Mouse (Mus musculus) cerebellum, adult 2 months (tissue): ENCODE measurements around the gene Lrmda. TPM values are rescaled to one million over a fixed set of nuclear protein-coding genes. Genes with fewer than 3 reads are reported as not detected.

Experiments
- DNase-seq, 2 experiments: peaks; one replicate each; pipeline ENCODE4 v3.0.0; 2021
- H3K27ac ChIP-seq: fragments of 200-500 bp; 2 replicates; pipeline ENCODE4 v1.5.1; 2012; ENCODE audit warnings: low read length, control low read depth, inconsistent platforms; ENCODE audit not compliant: insufficient read depth
- H3K27me3 ChIP-seq: fragments of 200-500 bp; 2 replicates; pipeline ENCODE4 v1.6.1; 2012; ENCODE audit warnings: inconsistent platforms, mild to moderate bottlenecking, low read length, moderate library complexity; ENCODE audit not compliant: control insufficient read depth, insufficient read depth
- H3K4me1 ChIP-seq: fragments of 200-500 bp; 2 replicates; pipeline ENCODE4 v1.6.1; 2011; ENCODE audit warnings: low read length; ENCODE audit not compliant: control insufficient read depth, insufficient read depth
- H3K4me3 ChIP-seq: fragments of 200-500 bp; replicated peaks from 2 replicates; pipeline ENCODE3; 2011; ENCODE audit warnings: mild to moderate bottlenecking, low read depth, low read length, control low read depth; ENCODE audit not compliant: insufficient read depth
- CTCF ChIP-seq: fragments of 200-500 bp; IDR thresholded peaks from 2 replicates; pipeline ENCODE4 v1.5.1; 2011; ENCODE audit warnings: low read depth, mild to moderate bottlenecking, control low read depth, low read length, moderate library complexity, borderline replicate concordance; ENCODE audit not compliant: insufficient read depth
- POLR2A ChIP-seq: fragments of 200-500 bp; IDR thresholded peaks from 2 replicates; pipeline ENCODE4 v1.6.1; 2011; ENCODE audit warnings: low read length, control low read depth, borderline replicate concordance; ENCODE audit not compliant: insufficient read depth
- WGBS: fragments of 180-500 bp; shearing (Covaris S2); methylation state at CpG from one replicate; pipeline ENCODE4 v1.1.7; 2018; 5-methylcytosine and 5-hydroxymethylcytosine counted together
- polyA plus RNA-seq: library from polyadenylated mRNA; depleted of rRNA; stranded (reverse); fragments of >200 nt; gene quantifications from 2 replicates; pipeline ENCODE4 v1.2.3, GENCODE M21; 2012

Lrmda gene
- polyA plus RNA-seq, 1 experiment, result 0.65 TPM

GRCm38 (mm10) chr14:22442719-22443118, 423.2 kb downstream of the Lrmda start:
- Histone ChIP-seq H3K4me3 (no peak overlapping the region), H3K27ac (no peak overlapping the region), H3K27me3 (no peaks in the 10 kb centered on the region), H3K4me1 (no peaks in the 10 kb centered on the region)
- WGBS, result 81% methylated on average over 5 of the region's 5 CpGs
- TF ChIP-seq CTCF, result no peak
- TF ChIP-seq POLR2A, result no peak
- no peak for DNase-seq

- 72% methylated on average over 2 of the region's 2 CpGs for WGBS
- no peak for TF ChIP-seq CTCF
- TF ChIP-seq POLR2A, result no peak
- no peak overlapping the region for H3K27ac ChIP-seq
- H3K4me1 ChIP-seq, result no peaks in the 10 kb centered on the region
- DNase-seq, result no peak
- no peak overlapping the region for H3K4me3 ChIP-seq
- no peaks in the 10 kb centered on the region for H3K27me3 ChIP-seq
These were observed 425.0 kb downstream of the Lrmda start for GRCm38 (mm10) chr14:22444541-22444940.

GRCm38 (mm10) chr14:22445161-22445821, 425.8 kb downstream of the Lrmda start:
- no peaks in the 10 kb centered on the region for H3K27me3 ChIP-seq
- no peak overlapping the region for H3K27ac ChIP-seq
- no peaks in the 10 kb centered on the region for H3K4me1 ChIP-seq
- no peak overlapping the region for H3K4me3 ChIP-seq
- TF ChIP-seq CTCF (no peak), POLR2A (no peak)
- WGBS, result 40% methylated on average over 5 of the region's 5 CpGs
- DNase-seq, result peak; percentile 6 to 15

GRCm38 (mm10) chr14:22445841-22446570, 426.5 kb downstream of the Lrmda start:
- TF ChIP-seq POLR2A, result no peak
- TF ChIP-seq CTCF, result no peak
- H3K4me3 ChIP-seq, result no peak overlapping the region
- WGBS, result 57% methylated on average over 2 of the region's 2 CpGs
- H3K4me1 ChIP-seq, result no peaks in the 10 kb centered on the region
- H3K27me3 ChIP-seq, result no peaks in the 10 kb centered on the region
- no peak for DNase-seq
- H3K27ac ChIP-seq, result no peak overlapping the region

GRCm38 (mm10) chr14:22451603-22452002, 432.1 kb downstream of the Lrmda start:
- no peak for DNase-seq
- 87% methylated on average over 4 of the region's 4 CpGs for WGBS

GRCm38 (mm10) chr14:22464314-22464713, 444.8 kb downstream of the Lrmda start:
- TF ChIP-seq CTCF (no peak), POLR2A (no peak)
- WGBS, result 80% methylated on average over 1 of the region's 1 CpGs
- Histone ChIP-seq H3K4me3 (no peak overlapping the region), H3K4me1 (no peaks in the 10 kb centered on the region), H3K27ac (no peak overlapping the region), H3K27me3 (no peaks in the 10 kb centered on the region)
- no peak for DNase-seq

More at GRCm38 (mm10) chr14:22451603-22452002, 432.1 kb downstream of the Lrmda start:
- H3K27me3 ChIP-seq, result no peaks in the 10 kb centered on the region
- H3K27ac ChIP-seq, result no peak overlapping the region
- H3K4me3 ChIP-seq, result no peak overlapping the region
- TF ChIP-seq CTCF (no peak), POLR2A (no peak)
- H3K4me1 ChIP-seq, result no peaks in the 10 kb centered on the region; the same call in 1 of the 2 replicates

GRCm38 (mm10) chr14:22471041-22471440, 451.5 kb downstream of the Lrmda start:
- TF ChIP-seq CTCF (no peak), POLR2A (no peak)
- H3K27ac ChIP-seq, result no peak overlapping the region
- H3K4me1 ChIP-seq, result no peaks in the 10 kb centered on the region
- no peaks in the 10 kb centered on the region for H3K27me3 ChIP-seq
- no peak for DNase-seq
- no peak overlapping the region for H3K4me3 ChIP-seq
- 15% methylated on average over 4 of the region's 4 CpGs for WGBS

GRCm38 (mm10) chr14:22473451-22473850, 453.9 kb downstream of the Lrmda start:
- WGBS, result 83% methylated on average over 7 of the region's 7 CpGs
- TF ChIP-seq POLR2A, result no peak
- no peak for TF ChIP-seq CTCF

More at GRCm38 (mm10) chr14:22473451-22473850, 453.9 kb downstream of the Lrmda start:
- H3K4me3 ChIP-seq, result no peak overlapping the region
- no peak for DNase-seq
- H3K4me1 ChIP-seq, result no peaks in the 10 kb centered on the region
- H3K27me3 ChIP-seq, result no peaks in the 10 kb centered on the region
- no peak overlapping the region for H3K27ac ChIP-seq
